Mouse (Mus musculus) forebrain, embryonic 11.5 days (tissue): ENCODE results near the gene H2-Ke6. TPM values are rescaled to one million over a fixed set of nuclear protein-coding genes. Genes with fewer than 3 reads are reported as not detected.

Experiments used
- ATAC-seq: fragments of 200-750 bp; cut with Nextera tagmentation; replicated peaks from 2 replicates; pipeline ENCODE4 v1.8.0; 2017; ENCODE audit warnings: moderate TSS enrichment; ENCODE audit not compliant: low FRiP score
- DNase-seq: peaks from one replicate; pipeline ENCODE4 v3.0.0-alpha.2; 2017; ENCODE audit warnings: low spot score
- H3K27ac ChIP-seq: fragments of 300-500 bp; sonication (generic); 2 replicates; pipeline ENCODE4 v1.5.1; 2014; ENCODE audit warnings: low read depth, low read length
- H3K27me3 ChIP-seq: fragments of 300-500 bp; sonication (generic); 2 replicates; pipeline ENCODE4 v1.6.1; 2014; ENCODE audit warnings: mild to moderate bottlenecking, low read length, mixed read lengths; ENCODE audit not compliant: control insufficient read depth, insufficient read depth
- H3K36me3 ChIP-seq: fragments of 300-500 bp; sonication (generic); 2 replicates; pipeline ENCODE4 v1.6.1; 2014; ENCODE audit warnings: mild to moderate bottlenecking, low read length, moderate library complexity, mixed read lengths; ENCODE audit not compliant: control insufficient read depth, insufficient read depth
- H3K4me1 ChIP-seq: fragments of 300-500 bp; sonication (generic); replicated peaks from 2 replicates; pipeline ENCODE4 v1.6.1; 2014; ENCODE audit warnings: low read length, mixed read lengths; ENCODE audit not compliant: control insufficient read depth, insufficient read depth
- H3K4me2 ChIP-seq: fragments of 300-500 bp; sonication (generic); 2 replicates; pipeline ENCODE4 v1.6.1; 2014; ENCODE audit warnings: low read depth, mild to moderate bottlenecking, low read length, moderate library complexity, mixed read lengths; ENCODE audit not compliant: severe bottlenecking
- H3K4me3 ChIP-seq: fragments of 300-500 bp; sonication (generic); 2 replicates; pipeline ENCODE4 v1.5.1; 2014; ENCODE audit warnings: low read depth, low read length
- H3K9ac ChIP-seq: fragments of 300-500 bp; sonication (generic); 2 replicates; pipeline ENCODE4 v1.6.1; 2014; ENCODE audit warnings: low read length
- H3K9me3 ChIP-seq: fragments of 300-500 bp; sonication (generic); 2 replicates; pipeline ENCODE4 v1.6.1; 2016; ENCODE audit warnings: low read length, mixed read lengths; ENCODE audit not compliant: control insufficient read depth
- WGBS: fragments of 180-500 bp; shearing (Covaris S2); extraction: QIAGEN DNeasy Blood & Tissue Kit; methylation state at CpG from one replicate; pipeline ENCODE4 v1.1.7; 2014; 5-methylcytosine and 5-hydroxymethylcytosine counted together
- polyA plus RNA-seq: library from polyadenylated mRNA; unstranded; fragments of >200 nt; fragmentation: Nextera tagmentation; extraction: Ambion mirVana; gene quantifications from 2 replicates; pipeline ENCODE4 v1.2.1, GENCODE M21; 2014

The H2-Ke6 gene
- polyA plus RNA-seq, 1 experiment from 2014 or later: 81.7 TPM

DNA sequence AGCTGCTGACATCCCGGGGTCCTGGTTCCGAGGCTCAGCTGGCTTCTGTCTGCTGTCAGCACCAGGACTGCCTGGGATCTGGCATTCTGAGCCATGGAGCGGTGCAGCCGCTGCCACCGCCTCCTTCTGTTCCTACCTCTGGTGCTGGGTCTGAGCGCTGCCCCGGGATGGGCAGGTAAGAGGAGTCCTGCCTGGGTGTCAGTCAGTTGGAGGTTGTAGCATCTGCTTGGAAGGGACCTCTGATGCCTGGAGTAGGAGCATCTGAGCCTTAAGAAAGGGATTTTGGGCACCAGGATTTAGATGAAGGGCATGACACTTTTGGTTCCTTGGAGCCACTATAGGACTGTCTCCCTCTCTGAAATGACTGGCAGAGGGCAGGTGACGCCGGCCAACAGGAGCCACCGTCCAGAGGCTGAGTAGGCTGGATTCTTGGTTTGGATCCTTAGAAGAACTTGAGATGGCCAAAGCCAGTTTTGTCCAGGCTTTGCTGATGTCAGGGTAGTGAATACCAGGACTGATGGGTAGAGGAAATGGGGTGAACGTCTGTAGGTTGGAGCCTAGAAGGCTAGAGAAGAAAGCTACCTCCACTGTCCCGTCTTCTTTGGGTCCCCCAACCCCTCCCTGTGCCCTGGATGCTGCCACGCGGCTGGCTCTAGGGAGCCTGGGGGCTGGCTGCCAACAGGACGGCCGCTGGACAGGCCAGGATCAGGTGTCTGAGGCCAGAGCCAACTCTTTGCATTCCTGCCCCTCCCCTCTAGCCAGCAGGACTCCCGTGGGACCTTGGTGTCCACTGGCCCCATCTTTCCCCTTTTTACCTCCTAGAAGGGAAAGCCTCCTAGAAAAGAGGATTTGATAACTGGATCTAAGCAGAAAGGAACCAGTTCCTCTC lies 11.9 kb upstream of the H2-Ke6 start:
- 34% methylated on average over 17 of the region's 17 CpGs for WGBS
- Histone ChIP-seq H3K4me2 (peak overlapping the region; percentile 52), H3K4me3 (no peak overlapping the region; the same call in 1 of the 2 replicates), H3K27me3 (no peaks in the 10 kb centered on the region), H3K9ac (no peak overlapping the region; the same call in 1 of the 2 replicates), H3K9me3 (no peaks in the 10 kb centered on the region), H3K4me1 (peaks cover 19% of the 10 kb centered on the region), H3K36me3 (peaks cover 14% of the 10 kb centered on the region; the same call in 1 of the 2 replicates), H3K27ac (no peak overlapping the region)
- DNase-seq (no peak), ATAC-seq (peak; percentile 1; the same call in 1 of the 2 replicates)

DNA sequence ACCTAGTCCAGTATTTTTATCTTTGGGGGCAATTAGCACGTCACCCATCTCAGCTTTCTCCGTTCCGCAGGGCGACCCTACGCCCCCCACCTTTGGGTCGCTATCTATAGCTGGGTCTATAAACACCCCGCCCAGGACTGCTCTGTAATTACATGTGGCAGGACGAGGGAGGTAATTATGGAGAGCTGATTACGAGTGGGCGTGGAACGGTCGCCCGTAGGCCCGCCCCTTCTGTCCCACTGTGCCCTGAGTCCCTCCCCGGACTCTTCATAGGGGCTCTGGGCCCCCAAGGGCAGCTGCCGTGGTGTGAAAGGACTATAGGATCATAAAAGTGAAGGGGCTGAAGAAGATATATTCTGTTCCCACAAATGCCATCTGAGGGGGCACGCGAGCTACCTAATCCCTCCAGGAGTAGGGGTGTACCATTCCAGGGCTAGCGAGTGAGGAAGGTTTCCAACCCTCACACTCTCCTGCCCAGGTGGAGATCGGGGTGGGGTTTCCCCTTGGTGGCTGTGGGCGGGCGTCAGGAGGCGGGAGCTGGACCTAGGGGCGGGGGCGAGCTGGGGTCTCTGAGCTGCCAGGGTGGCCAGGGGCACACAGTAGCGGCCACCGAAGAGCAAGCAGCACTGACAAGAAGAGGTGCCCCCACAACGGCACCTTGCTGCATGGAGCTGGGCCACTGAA lies 11.2 kb upstream of the H2-Ke6 start, which contains the start of gene Col11a2:
Gene Col11a2 (plus strand): TSS at position 560 of the 684 bp plus-strand sequence.
- Histone ChIP-seq H3K4me2 (peak within 1 kb of the TSS; percentile 52), H3K4me3 (peak within 1 kb of the TSS; percentile 2), H3K9ac (peak within 1 kb of the TSS; percentile 1), H3K27me3 (no peaks in the 10 kb centered on the region), H3K36me3 (peaks cover 14% of the 10 kb centered on the region; the same call in 1 of the 2 replicates), H3K4me1 (peaks cover 19% of the 10 kb centered on the region), H3K9me3 (no peaks in the 10 kb centered on the region), H3K27ac (no peak within 1 kb of the TSS)
- ATAC-seq (peak; percentile 68), DNase-seq (no peak)
- 10% methylated on average over 28 of the region's 28 CpGs for WGBS

DNA sequence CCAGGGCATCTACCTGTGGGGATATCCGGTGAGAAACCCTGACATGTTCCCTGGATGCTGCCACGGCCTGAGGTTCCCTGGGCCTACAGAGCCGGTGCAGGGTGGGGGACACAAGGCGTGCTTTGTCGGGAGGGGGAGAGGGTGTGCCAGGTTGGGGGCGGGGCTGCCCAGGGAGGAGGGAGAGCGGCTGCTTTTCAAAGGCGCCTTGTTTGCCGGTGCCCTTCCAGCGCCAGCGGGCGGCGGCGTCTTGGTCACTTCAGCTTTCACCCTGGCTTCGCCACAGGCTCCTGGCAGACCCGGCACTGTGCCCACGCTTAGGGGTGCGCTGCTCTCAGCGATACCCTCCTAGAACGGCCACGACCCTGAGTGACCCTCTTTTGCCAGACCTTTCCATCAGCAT lies 10.6 kb upstream of the H2-Ke6 start:
- peaks cover 14% of the 10 kb centered on the region; the same call in 1 of the 2 replicates for H3K36me3 ChIP-seq
- 13% methylated on average over 17 of the region's 21 CpGs for WGBS
- H3K4me3 ChIP-seq: peak overlapping the region; percentile 2; the same call in 1 of the 2 replicates
- DNase-seq (peak; percentile 71), ATAC-seq (peak; percentile 57)
- peak overlapping the region; percentile 1 for H3K9ac ChIP-seq
- no peaks in the 10 kb centered on the region for H3K27me3 ChIP-seq
- peaks cover 19% of the 10 kb centered on the region for H3K4me1 ChIP-seq
- no peaks in the 10 kb centered on the region for H3K9me3 ChIP-seq
- H3K27ac ChIP-seq: no peak overlapping the region
- peak overlapping the region; percentile 52 for H3K4me2 ChIP-seq

DNA sequence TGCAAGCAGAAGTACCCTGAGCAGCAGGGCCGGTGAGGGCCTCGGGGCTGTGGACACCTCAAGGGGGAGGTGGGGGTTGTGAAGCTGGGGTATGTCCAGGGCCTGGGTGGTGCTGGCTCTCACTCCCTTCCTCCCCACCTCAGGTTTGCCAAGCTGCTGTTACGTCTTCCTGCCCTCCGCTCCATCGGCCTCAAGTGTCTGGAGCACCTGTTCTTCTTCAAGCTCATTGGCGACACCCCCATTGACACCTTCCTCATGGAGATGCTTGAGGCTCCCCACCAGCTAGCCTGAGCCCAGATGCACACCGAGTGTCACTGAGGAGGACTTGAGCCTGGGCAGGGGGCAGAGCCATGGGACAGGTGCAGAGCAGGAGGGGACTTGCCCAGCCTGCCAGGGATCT lies 9.4 kb upstream of the H2-Ke6 start:
- no peak overlapping the region for H3K4me2 ChIP-seq
- H3K27me3 ChIP-seq: no peaks in the 10 kb centered on the region
- no peak overlapping the region for H3K9ac ChIP-seq
- 88% methylated on average over 7 of the region's 7 CpGs for WGBS
- no peaks in the 10 kb centered on the region for H3K9me3 ChIP-seq
- DNase-seq (no peak), ATAC-seq (no peak)
- H3K4me3 ChIP-seq: no peak overlapping the region
- H3K4me1 ChIP-seq: peaks cover 24% of the 10 kb centered on the region
- peaks cover 14% of the 10 kb centered on the region; the same call in 1 of the 2 replicates for H3K36me3 ChIP-seq
- H3K27ac ChIP-seq: no peak overlapping the region

DNA sequence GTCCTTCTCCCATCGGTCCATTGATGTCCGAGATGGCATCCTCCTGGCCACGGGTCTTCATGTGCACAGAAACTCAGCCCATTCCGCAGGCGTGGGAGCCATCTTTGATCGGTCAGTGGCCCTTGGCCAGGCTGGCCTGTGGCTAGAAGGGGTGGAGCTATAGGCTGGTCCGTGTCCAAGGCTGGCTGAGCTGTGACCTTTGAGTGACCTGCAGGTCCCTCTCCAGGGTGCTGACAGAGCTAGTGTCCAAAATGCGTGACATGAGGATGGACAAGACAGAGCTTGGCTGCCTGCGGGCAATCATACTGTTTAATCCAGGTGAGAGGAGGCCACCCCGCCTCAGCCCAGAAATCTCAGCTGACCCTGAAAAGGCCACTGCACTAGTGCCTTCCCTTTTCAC lies 8.8 kb upstream of the H2-Ke6 start:
- no peak for DNase-seq
- Histone ChIP-seq H3K27ac (no peak overlapping the region), H3K36me3 (peaks cover 14% of the 10 kb centered on the region; the same call in 1 of the 2 replicates), H3K9ac (no peak overlapping the region), H3K4me3 (no peak overlapping the region), H3K9me3 (no peaks in the 10 kb centered on the region), H3K4me1 (peaks cover 24% of the 10 kb centered on the region), H3K4me2 (no peak overlapping the region), H3K27me3 (no peaks in the 10 kb centered on the region)
- WGBS: 84% methylated on average over 10 of the region's 10 CpGs
- no peak for ATAC-seq

DNA sequence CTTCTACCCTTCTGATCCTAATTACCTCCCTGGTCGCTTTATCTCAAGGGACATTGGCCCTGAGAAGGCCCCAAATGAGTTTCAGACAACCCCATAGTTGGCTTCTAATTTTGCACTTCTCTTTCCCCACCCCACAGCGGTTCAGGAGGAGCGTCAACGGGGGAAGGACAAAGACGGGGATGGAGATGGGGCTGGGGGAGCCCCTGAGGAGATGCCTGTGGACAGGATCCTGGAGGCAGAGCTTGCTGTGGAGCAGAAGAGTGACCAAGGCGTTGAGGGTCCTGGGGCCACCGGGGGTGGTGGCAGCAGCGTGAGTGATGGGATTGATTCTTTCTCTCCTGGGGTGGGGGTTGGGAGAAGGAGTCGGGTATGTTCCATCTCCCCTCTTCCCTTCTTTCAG lies 7.7 kb upstream of the H2-Ke6 start:
- Histone ChIP-seq H3K9me3 (no peaks in the 10 kb centered on the region), H3K4me3 (no peak overlapping the region), H3K9ac (no peak overlapping the region), H3K36me3 (peaks cover 14% of the 10 kb centered on the region; the same call in 1 of the 2 replicates), H3K27ac (no peak overlapping the region), H3K4me2 (no peak overlapping the region), H3K4me1 (peaks cover 25% of the 10 kb centered on the region), H3K27me3 (no peaks in the 10 kb centered on the region)
- ATAC-seq (no peak), DNase-seq (no peak)
- 94% methylated on average over 9 of the region's 9 CpGs for WGBS

DNA sequence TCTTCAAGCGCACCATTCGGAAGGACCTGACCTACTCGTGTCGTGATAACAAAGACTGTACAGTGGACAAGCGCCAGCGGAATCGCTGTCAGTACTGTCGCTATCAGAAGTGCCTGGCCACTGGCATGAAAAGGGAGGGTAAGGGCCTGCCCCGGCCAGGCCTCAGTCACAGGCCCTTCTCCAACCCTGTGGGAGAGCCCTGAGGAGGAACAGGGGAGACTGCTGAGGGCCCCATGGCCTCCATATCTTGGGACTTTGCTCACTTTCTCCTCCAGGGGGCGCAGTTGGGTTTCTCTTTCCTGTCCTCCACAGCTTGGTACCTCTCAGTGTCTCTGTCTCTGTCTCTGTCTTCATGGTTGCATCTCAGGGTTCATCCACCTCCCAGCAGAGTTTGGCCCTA lies 6.2 kb upstream of the H2-Ke6 start:
- no peak overlapping the region for H3K4me2 ChIP-seq
- peaks cover 18% of the 10 kb centered on the region for H3K36me3 ChIP-seq
- no peak overlapping the region for H3K27ac ChIP-seq
- H3K4me3 ChIP-seq: no peak overlapping the region
- H3K4me1 ChIP-seq: peaks cover 27% of the 10 kb centered on the region
- H3K9ac ChIP-seq: no peak overlapping the region; the same call in 1 of the 2 replicates
- no peaks in the 10 kb centered on the region for H3K9me3 ChIP-seq
- 78% methylated on average over 10 of the region's 10 CpGs for WGBS
- ATAC-seq (no peak), DNase-seq (peak; percentile 83)
- no peaks in the 10 kb centered on the region for H3K27me3 ChIP-seq

DNA sequence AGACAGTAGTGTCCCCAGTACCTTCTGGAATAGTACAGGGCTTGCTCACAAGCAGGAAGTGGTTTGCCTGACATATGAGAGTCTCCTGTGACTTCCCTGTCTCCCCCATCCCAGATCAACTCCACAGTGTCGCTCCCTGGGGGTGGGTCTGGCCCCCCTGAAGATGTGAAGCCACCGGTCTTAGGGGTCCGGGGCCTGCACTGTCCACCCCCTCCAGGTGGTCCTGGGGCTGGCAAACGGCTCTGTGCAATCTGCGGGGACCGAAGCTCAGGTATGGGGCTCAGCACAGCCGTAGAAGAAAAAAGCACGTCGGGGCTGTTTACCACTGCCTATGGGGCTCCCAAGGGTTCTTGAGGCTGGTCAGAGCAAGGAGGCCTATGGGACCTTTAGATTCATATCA lies 5.6 kb upstream of the H2-Ke6 start:
- ATAC-seq (no peak), DNase-seq (peak; percentile 52)
- WGBS: 85% methylated on average over 9 of the region's 9 CpGs
- no peak overlapping the region for H3K4me3 ChIP-seq
- peaks cover 23% of the 10 kb centered on the region for H3K36me3 ChIP-seq
- no peaks in the 10 kb centered on the region for H3K27me3 ChIP-seq
- H3K9me3 ChIP-seq: no peaks in the 10 kb centered on the region
- 0 out of 2 replicates have a peak overlapping the region, but pooled peaks have one; percentile 100 for H3K4me2 ChIP-seq
- no peak overlapping the region for H3K27ac ChIP-seq
- H3K4me1 ChIP-seq: peaks cover 28% of the 10 kb centered on the region
- no peak overlapping the region; the same call in none of the 2 replicates for H3K9ac ChIP-seq
